Mouse (Mus musculus): ENCODE data around the gene Hrasls. TPM values are rescaled to one million over a fixed set of nuclear protein-coding genes. Genes with fewer than 3 reads are reported as not detected.

Hrasls gene
- polyA plus RNA-seq, 1 experiment from 2014 or later, result 1.7 TPM

DNA sequence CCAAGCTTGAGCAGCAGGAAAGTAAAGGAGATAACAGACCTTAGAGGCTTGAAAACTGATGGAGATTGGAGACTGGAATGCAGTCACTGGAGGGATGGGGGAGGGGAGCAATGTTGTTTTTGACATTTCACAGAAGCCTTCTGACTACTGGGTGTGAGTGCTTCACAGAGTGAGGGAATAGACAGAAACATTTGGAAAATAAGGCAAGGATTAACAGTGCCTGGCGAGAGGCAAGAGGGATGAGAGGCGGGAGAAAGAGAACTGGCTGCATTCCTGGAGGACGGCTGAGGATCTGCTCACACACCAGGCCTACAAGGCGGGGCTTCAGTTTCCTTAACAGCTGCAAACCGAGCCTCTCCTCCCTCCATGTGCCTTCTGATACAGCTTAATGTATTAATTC, 11.0 kb upstream of the Hrasls start:
- Histone ChIP-seq H3K9ac (ENCODE audit: low read length) (no peak overlapping the region), H3K4me1 (ENCODE audit: control insufficient read depth, insufficient read depth, low read length) (no peaks in the 10 kb centered on the region), H3K4me3 (ENCODE audit: low read depth, low read length) (no peak overlapping the region), H3K27me3 (ENCODE audit: control insufficient read depth, insufficient read depth, low read length) (no peaks in the 10 kb centered on the region), H3K4me2 (no peak overlapping the region), H3K36me3 (ENCODE audit: control insufficient read depth, insufficient read depth, low read length) (no peaks in the 10 kb centered on the region), H3K27ac (ENCODE audit: low read depth, low read length) (no peak overlapping the region), H3K9me3 (ENCODE audit: control insufficient read depth, low read length) (no peaks in the 10 kb centered on the region)
- ATAC-seq (ENCODE audit: low FRiP score) (no peak), DNase-seq (ENCODE audit: low spot score, missing footprints) (no peak)
- 11% methylated on average over 5 of the region's 5 CpGs for WGBS

DNA sequence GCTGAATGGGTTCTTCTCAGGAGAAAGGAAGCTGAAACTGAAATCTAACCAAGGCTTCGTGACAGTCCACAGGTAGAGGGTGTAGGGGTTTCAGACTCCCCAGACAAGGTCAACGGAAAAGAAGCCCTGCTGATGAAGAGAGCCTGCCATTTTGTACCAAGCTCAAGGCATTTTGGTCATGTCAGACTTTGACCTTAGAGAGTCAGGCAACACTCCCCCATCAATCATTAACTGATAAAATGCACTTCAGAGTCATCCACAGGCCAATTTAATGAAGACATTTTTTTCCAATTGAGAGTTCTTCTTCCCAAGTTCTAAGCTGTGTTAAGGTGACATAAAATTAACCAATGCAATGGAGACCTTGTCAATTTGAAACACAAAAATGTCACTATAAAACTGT, 8.3 kb upstream of the Hrasls start:
- 82% methylated on average over 2 of the region's 2 CpGs for WGBS
- Histone ChIP-seq H3K4me1 (ENCODE audit: control insufficient read depth, insufficient read depth, low read length) (no peaks in the 10 kb centered on the region), H3K27me3 (ENCODE audit: control insufficient read depth, insufficient read depth, low read length) (no peaks in the 10 kb centered on the region), H3K9ac (ENCODE audit: low read length) (no peak overlapping the region), H3K36me3 (ENCODE audit: control insufficient read depth, insufficient read depth, low read length) (no peaks in the 10 kb centered on the region), H3K4me2 (no peak overlapping the region), H3K9me3 (ENCODE audit: control insufficient read depth, low read length) (no peaks in the 10 kb centered on the region), H3K27ac (ENCODE audit: low read depth, low read length) (no peak overlapping the region), H3K4me3 (ENCODE audit: low read depth, low read length) (no peak overlapping the region)
- DNase-seq (ENCODE audit: low spot score, missing footprints) (no peak), ATAC-seq (ENCODE audit: low FRiP score) (no peak)

DNA sequence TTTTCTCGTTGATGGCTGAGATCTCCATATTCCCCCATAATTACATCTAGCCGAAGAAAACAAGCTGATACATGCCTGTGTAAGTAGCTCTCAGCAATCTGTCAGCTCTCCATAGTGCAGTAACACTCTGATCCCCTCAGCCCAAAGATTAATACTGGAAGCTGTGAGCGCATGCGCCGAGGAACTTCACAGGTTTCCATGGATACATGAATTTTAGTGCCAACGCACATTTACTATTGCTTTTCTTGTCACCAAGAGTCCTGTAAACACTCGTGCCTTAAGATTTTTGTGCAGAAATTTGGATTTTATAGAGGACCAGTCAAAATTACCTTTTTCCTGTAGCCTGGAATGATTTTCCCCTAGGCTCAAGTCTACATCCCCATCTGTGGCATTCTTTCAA, 4.6 kb upstream of the Hrasls start:
- H3K27me3 ChIP-seq (ENCODE audit: control insufficient read depth, insufficient read depth, low read length), result no peaks in the 10 kb centered on the region; the same call in 1 of the 2 replicates
- WGBS, result 83% methylated on average over 7 of the region's 7 CpGs
- no peak overlapping the region for H3K9ac ChIP-seq (ENCODE audit: low read length)
- H3K9me3 ChIP-seq (ENCODE audit: control insufficient read depth, low read length), result no peaks in the 10 kb centered on the region
- DNase-seq (ENCODE audit: low spot score, missing footprints) (no peak), ATAC-seq (ENCODE audit: low FRiP score) (no peak)
- H3K4me2 ChIP-seq, result no peak overlapping the region
- no peak overlapping the region for H3K4me3 ChIP-seq (ENCODE audit: low read depth, low read length)
- H3K4me1 ChIP-seq (ENCODE audit: control insufficient read depth, insufficient read depth, low read length), result no peaks in the 10 kb centered on the region
- H3K36me3 ChIP-seq (ENCODE audit: control insufficient read depth, insufficient read depth, low read length), result no peaks in the 10 kb centered on the region
- H3K27ac ChIP-seq (ENCODE audit: low read depth, low read length), result no peak overlapping the region

DNA sequence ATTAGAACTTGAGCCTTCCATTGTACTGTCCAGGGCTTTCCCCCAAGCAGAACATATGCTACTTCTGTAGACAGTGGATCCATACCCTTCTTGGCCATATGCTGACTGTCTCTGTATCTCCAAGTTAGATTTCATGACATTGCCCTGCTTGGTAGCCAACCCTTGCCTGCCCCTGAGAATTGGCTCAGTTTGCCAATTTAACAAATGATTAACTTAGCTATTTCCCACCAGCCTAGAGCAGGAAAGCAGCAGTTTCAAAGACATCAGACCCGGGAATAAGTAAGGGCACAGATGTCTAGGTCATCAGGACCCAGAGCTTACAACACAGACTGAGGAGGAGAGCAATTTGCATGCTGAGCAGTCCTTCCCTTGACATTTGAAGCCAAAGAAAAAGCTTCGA, 3.9 kb upstream of the Hrasls start:
- DNase-seq (ENCODE audit: low spot score, missing footprints) (no peak), ATAC-seq (ENCODE audit: low FRiP score) (no peak)
- H3K9me3 ChIP-seq (ENCODE audit: control insufficient read depth, low read length), result no peaks in the 10 kb centered on the region
- H3K4me2 ChIP-seq, result no peak overlapping the region
- WGBS, result 49% methylated on average over 2 of the region's 2 CpGs
- H3K4me1 ChIP-seq (ENCODE audit: control insufficient read depth, insufficient read depth, low read length), result peaks cover 3% of the 10 kb centered on the region; the same call in 1 of the 2 replicates
- H3K36me3 ChIP-seq (ENCODE audit: control insufficient read depth, insufficient read depth, low read length), result no peaks in the 10 kb centered on the region
- H3K27me3 ChIP-seq (ENCODE audit: control insufficient read depth, insufficient read depth, low read length), result no peaks in the 10 kb centered on the region; the same call in 1 of the 2 replicates
- H3K27ac ChIP-seq (ENCODE audit: low read depth, low read length), result no peak overlapping the region
- no peak overlapping the region for H3K9ac ChIP-seq (ENCODE audit: low read length)
- no peak overlapping the region for H3K4me3 ChIP-seq (ENCODE audit: low read depth, low read length)

DNA sequence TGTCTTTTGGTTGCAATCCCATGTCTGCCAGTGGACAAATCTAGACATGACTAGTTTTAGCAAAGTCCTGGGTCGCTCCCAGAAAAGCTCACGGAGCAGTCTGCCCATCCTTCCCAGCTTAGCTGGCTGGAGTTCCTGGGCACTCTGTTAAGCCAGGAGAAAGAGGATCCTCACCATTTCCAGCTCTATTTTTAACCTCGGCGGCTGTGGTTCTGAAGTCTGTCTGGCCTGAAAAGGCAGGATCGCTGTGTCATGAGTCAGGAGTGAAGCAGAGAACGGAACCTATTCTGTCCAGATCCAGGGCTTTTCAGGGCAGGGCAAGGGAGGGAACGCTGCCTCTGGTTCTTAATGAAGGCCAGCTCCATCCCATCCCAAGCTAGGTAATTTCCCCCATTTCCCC, 654 bp upstream of the Hrasls start:
- Histone ChIP-seq H3K4me3 (ENCODE audit: low read depth, low read length) (no peak overlapping the region), H3K4me1 (ENCODE audit: control insufficient read depth, insufficient read depth, low read length) (peaks cover 3% of the 10 kb centered on the region; the same call in 1 of the 2 replicates), H3K9me3 (ENCODE audit: control insufficient read depth, low read length) (no peaks in the 10 kb centered on the region), H3K36me3 (ENCODE audit: control insufficient read depth, insufficient read depth, low read length) (no peaks in the 10 kb centered on the region), H3K27me3 (ENCODE audit: control insufficient read depth, insufficient read depth, low read length) (peaks cover 3% of the 10 kb centered on the region; the same call in 1 of the 2 replicates), H3K4me2 (no peak overlapping the region), H3K27ac (ENCODE audit: low read depth, low read length) (no peak overlapping the region), H3K9ac (ENCODE audit: low read length) (no peak overlapping the region)
- WGBS, result 78% methylated on average over 7 of the region's 7 CpGs
- DNase-seq (ENCODE audit: low spot score, missing footprints) (no peak), ATAC-seq (ENCODE audit: low FRiP score) (no peak)

DNA sequence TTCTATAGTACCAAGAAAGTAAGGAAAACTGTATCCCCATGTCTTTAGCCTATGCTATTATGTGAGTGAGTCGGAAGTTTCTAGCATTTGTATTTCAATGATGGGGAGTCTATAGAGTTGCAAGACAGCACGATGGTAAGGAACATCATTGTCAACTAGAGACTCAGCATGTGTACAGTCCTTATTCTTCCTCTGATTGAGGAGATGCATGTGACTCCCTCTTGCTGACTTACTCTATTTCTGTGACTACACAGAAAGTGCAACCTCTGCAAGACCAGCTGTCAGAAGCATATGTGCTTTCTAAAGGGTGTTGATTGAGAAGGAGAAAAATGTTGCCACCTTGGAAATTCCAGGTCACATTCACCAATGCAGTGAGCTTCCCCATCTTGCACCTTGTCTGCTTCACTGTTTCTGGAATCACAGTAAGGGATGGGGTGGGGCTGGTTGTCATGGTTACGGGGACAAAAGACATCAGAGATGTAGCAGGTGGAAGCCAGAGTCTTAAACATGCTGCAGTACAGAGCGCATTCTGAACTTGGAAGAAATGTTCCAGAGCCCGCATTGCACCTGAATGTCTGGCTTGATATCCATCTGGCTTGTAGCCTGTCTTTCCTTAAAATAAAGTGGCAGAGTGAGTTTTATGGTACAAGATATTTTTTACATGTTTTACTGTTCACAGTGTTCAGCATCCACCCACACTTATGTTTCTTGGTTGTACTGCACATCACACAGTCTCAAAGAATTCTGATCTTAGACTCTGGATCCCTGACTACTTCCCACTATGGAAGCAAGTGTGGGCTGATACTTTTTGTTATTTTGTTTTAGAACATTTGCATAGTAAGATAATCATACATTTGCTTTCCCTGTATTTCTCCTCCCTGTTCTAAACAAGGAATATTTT, 7.2 kb downstream of the Hrasls start:
- no peak for ATAC-seq (ENCODE audit: low FRiP score)
- WGBS, result 71% methylated on average over 5 of the region's 5 CpGs

DNA sequence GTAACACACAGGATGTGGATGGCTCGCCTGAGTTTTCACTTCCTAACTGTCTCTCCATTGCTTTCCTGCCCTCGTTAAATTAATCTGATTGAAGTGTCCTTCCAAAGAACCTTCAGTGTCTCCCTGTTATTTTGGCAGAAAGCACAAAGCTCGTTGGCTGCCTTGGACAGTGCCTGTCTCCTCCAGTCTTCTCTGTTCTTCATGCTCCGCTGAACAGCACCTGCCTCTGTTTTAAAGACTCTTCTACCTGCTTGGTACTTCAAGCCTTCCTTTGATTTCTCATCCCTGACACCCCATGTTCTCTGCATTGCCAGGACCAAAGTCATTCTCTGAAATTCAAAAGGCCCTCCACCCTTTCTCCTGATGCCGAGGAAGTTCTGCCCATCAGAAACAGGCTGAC, 26.5 kb downstream of the Hrasls start:
- Histone ChIP-seq H3K27me3 (ENCODE audit: control insufficient read depth, insufficient read depth, low read length) (no peaks in the 10 kb centered on the region), H3K9ac (ENCODE audit: low read length) (no peak overlapping the region), H3K9me3 (ENCODE audit: control insufficient read depth, low read length) (no peaks in the 10 kb centered on the region), H3K27ac (ENCODE audit: low read depth, low read length) (no peak overlapping the region), H3K4me1 (ENCODE audit: control insufficient read depth, insufficient read depth, low read length) (no peaks in the 10 kb centered on the region), H3K4me2 (no peak overlapping the region), H3K4me3 (ENCODE audit: low read depth, low read length) (no peak overlapping the region), H3K36me3 (ENCODE audit: control insufficient read depth, insufficient read depth, low read length) (no peaks in the 10 kb centered on the region)
- DNase-seq (ENCODE audit: low spot score, missing footprints) (no peak), ATAC-seq (ENCODE audit: low FRiP score) (no peak)
- 81% methylated on average over 5 of the region's 5 CpGs for WGBS

More for the DNA sequence above, 7.2 kb downstream of the Hrasls start:
- Histone ChIP-seq H3K9ac (ENCODE audit: low read length) (no peak overlapping the region), H3K4me3 (ENCODE audit: low read depth, low read length) (no peak overlapping the region), H3K4me2 (no peak overlapping the region), H3K36me3 (ENCODE audit: control insufficient read depth, insufficient read depth, low read length) (no peaks in the 10 kb centered on the region), H3K4me1 (ENCODE audit: control insufficient read depth, insufficient read depth, low read length) (no peaks in the 10 kb centered on the region), H3K27me3 (ENCODE audit: control insufficient read depth, insufficient read depth, low read length) (no peaks in the 10 kb centered on the region), H3K9me3 (ENCODE audit: control insufficient read depth, low read length) (no peaks in the 10 kb centered on the region), H3K27ac (ENCODE audit: low read depth, low read length) (no peak overlapping the region)
- DNase-seq (ENCODE audit: low spot score, missing footprints), result no peak

DNA sequence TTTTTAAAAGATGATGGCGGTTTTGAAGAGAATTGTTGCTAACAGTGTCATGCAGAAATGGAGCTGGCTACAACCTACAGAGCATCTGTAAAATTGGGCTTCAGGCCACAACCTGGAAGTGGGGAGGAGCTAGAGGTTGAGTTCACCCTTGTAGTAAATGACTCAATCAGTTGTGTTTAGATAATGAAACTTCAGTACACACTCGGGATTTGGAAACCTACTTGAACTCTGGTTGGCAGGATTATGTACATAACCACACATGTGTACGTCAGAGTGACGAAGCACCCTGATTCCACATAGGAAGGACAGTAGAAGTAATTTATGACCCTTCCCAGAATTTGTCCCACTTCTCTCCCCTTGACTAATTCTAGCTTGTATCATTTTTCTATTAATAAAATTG, 44.8 kb downstream of the Hrasls start:
- ATAC-seq (ENCODE audit: low FRiP score), result no peak
- no peak for DNase-seq (ENCODE audit: low spot score, missing footprints)
- Histone ChIP-seq H3K4me2 (no peak overlapping the region), H3K27ac (ENCODE audit: low read depth, low read length) (no peak overlapping the region), H3K4me1 (ENCODE audit: control insufficient read depth, insufficient read depth, low read length) (no peaks in the 10 kb centered on the region), H3K4me3 (ENCODE audit: low read depth, low read length) (no peak overlapping the region), H3K9ac (ENCODE audit: low read length) (no peak overlapping the region), H3K9me3 (ENCODE audit: control insufficient read depth, low read length) (no peaks in the 10 kb centered on the region), H3K27me3 (ENCODE audit: control insufficient read depth, insufficient read depth, low read length) (no peaks in the 10 kb centered on the region), H3K36me3 (ENCODE audit: control insufficient read depth, insufficient read depth, low read length) (no peaks in the 10 kb centered on the region)
- WGBS, result 88% methylated on average over 4 of the region's 4 CpGs

Data from midbrain, embryonic 11.5 days (tissue).